In genomic region chr15:77382271-77382850, GRCm38 (mm10) we compare ENCODE assay signal across 21 mouse cellular contexts. TPM values are rescaled to one million over a fixed set of nuclear protein-coding genes. Genes with fewer than 3 reads are reported as not detected.
A peak's percentile ranks its signal among the peaks of the same experiment; 100 is the strongest.
DNase-seq lines count a peak whose midpoint lies in the region; ATAC-seq and TF ChIP-seq lines count a peak whose summit lies in the region.
"Had no signal": no experiment of that assay in that cellular context is flagged by ENCODE, and none has a peak within 500 bp of the region (broad histone marks: within the 10 kb centered on the region; RNA-seq: fewer than 3 reads in every experiment).

No protein-coding gene starts in this region.

- ATAC-seq in kidney, postnatal 0 days (replicated peaks; ENCODE audit: low FRiP score, low read depth): peak; percentile 61; the same call in 1 of the 2 replicates
- ATAC-seq in intestine, embryonic 16.5 days: peak; percentile 91
- ATAC-seq in liver, embryonic 15.5 days (ENCODE audit: insufficient read depth): peak; percentile 56; the same call in 1 of the 2 replicates
- ATAC-seq: midbrain, embryonic 15.5 days had no signal

- H3K9me3 ChIP-seq in kidney, postnatal 0 days (replicated peaks; ENCODE audit: low read length): no peaks in the 10 kb centered on the region
- no peaks in the 10 kb centered on the region for H3K9me3 ChIP-seq in intestine, embryonic 16.5 days (ENCODE audit: control insufficient read depth, low read length)
- no peaks in the 10 kb centered on the region for H3K9me3 ChIP-seq in liver, embryonic 15.5 days (replicated peaks)
- H3K9me3 ChIP-seq: embryonic facial prominence, embryonic 10.5 days; forebrain, embryonic 12.5 days; limb, embryonic 15.5 days; midbrain, embryonic 15.5 days; neural tube, embryonic 15.5 days had no signal

- no peaks in the 10 kb centered on the region for H3K4me1 ChIP-seq in kidney, postnatal 0 days (replicated peaks; ENCODE audit: insufficient read depth, low read length)
- peaks cover 7% of the 10 kb centered on the region for H3K4me1 ChIP-seq in intestine, embryonic 16.5 days (ENCODE audit: control insufficient read depth, insufficient read depth, low read length)
- peaks cover 4% of the 10 kb centered on the region; the same call in 1 of the 2 replicates for H3K4me1 ChIP-seq in liver, embryonic 15.5 days (replicated peaks)
- H3K4me1 ChIP-seq: forebrain, embryonic 12.5 days; limb, embryonic 15.5 days; midbrain, embryonic 15.5 days; neural tube, embryonic 15.5 days had no signal

- no peak for TF ChIP-seq CTCF in kidney, postnatal 0 days (IDR thresholded peaks at IDR 0.05; ENCODE audit: low read depth)

- WGBS in kidney, postnatal 0 days: 90% methylated on average over 11 of the region's 11 CpGs
- WGBS in intestine, embryonic 16.5 days: 66% methylated on average over 11 of the region's 11 CpGs
- WGBS in liver, embryonic 15.5 days (ENCODE audit: insufficient replicate concordance): 56% methylated on average over 11 of the region's 11 CpGs

- H3K27me3 ChIP-seq in kidney, postnatal 0 days (ENCODE audit: insufficient read depth, low read length): no peaks in the 10 kb centered on the region
- no peaks in the 10 kb centered on the region for H3K27me3 ChIP-seq in intestine, embryonic 16.5 days (replicated peaks; ENCODE audit: control insufficient read depth, insufficient read depth, low read length)
- H3K27me3 ChIP-seq in liver, embryonic 15.5 days: no peaks in the 10 kb centered on the region
- H3K27me3 ChIP-seq: forebrain, embryonic 12.5 days; limb, embryonic 15.5 days; midbrain, embryonic 15.5 days; neural tube, embryonic 15.5 days had no signal

- H3K4me3 ChIP-seq in kidney, postnatal 0 days (replicated peaks; ENCODE audit: low read depth, low read length): no peak overlapping the region
- no peak overlapping the region for H3K4me3 ChIP-seq in intestine, embryonic 16.5 days (ENCODE audit: low read length)
- no peak overlapping the region for H3K4me3 ChIP-seq in liver, embryonic 15.5 days (replicated peaks)
- H3K4me3 ChIP-seq: embryonic facial prominence, embryonic 10.5 days; forebrain, embryonic 12.5 days; limb, embryonic 15.5 days; midbrain, embryonic 15.5 days; neural tube, embryonic 15.5 days had no signal

- H3K27ac ChIP-seq in kidney, postnatal 0 days: no peak overlapping the region
- 0 out of 2 replicates have a peak overlapping the region, but pooled peaks have one; percentile 28 for H3K27ac ChIP-seq in intestine, embryonic 16.5 days (ENCODE audit: low read length)
- H3K27ac ChIP-seq in liver, embryonic 15.5 days (replicated peaks): peak overlapping the region; percentile 55; the same call in 1 of the 2 replicates
- H3K27ac ChIP-seq: embryonic facial prominence, embryonic 10.5 days; forebrain, embryonic 12.5 days; limb, embryonic 15.5 days; midbrain, embryonic 15.5 days; neural tube, embryonic 15.5 days had no signal

- no peak overlapping the region for H3K9ac ChIP-seq in kidney, postnatal 0 days (ENCODE audit: low read depth, low read length)
- no peak overlapping the region for H3K9ac ChIP-seq in intestine, embryonic 16.5 days (ENCODE audit: low read depth, low read length)
- H3K9ac ChIP-seq in liver, embryonic 15.5 days: no peak overlapping the region
- H3K9ac ChIP-seq: forebrain, embryonic 12.5 days; limb, embryonic 15.5 days; midbrain, embryonic 15.5 days; neural tube, embryonic 15.5 days had no signal

- H3K36me3 ChIP-seq in kidney, postnatal 0 days (ENCODE audit: insufficient read depth, low read length): no peaks in the 10 kb centered on the region
- H3K36me3 ChIP-seq in intestine, embryonic 16.5 days (ENCODE audit: control insufficient read depth, insufficient read depth, low read length): no peaks in the 10 kb centered on the region
- H3K36me3 ChIP-seq in liver, embryonic 15.5 days (replicated peaks): no peaks in the 10 kb centered on the region
- H3K36me3 ChIP-seq: embryonic facial prominence, embryonic 10.5 days; forebrain, embryonic 12.5 days; limb, embryonic 15.5 days; midbrain, embryonic 15.5 days; neural tube, embryonic 15.5 days had no signal

- no peak for DNase-seq in kidney, postnatal 0 days (ENCODE audit: low spot score)
- no peak for DNase-seq in kidney, postnatal 14 days
- peak; percentile 70 for DNase-seq in yolk sac, embryonic 10.5 days (ENCODE audit: low spot score)
- DNase-seq in gastrocnemius, adult 8-10 months (ENCODE audit: low spot score in 2 of 2): no peak
- no peak for DNase-seq in cerebellum, adult 8-10 months
- DNase-seq: B cell, adult 2 months; cerebellum, adult 18-20 months; gastrocnemius, postnatal 14 days; right cerebral cortex, postnatal 14 days; thymus, postnatal 36 days had no signal

- H3K4me2 ChIP-seq in kidney, postnatal 0 days (ENCODE audit: low read length): no peak overlapping the region
- no peak overlapping the region for H3K4me2 ChIP-seq in intestine, embryonic 16.5 days (ENCODE audit: low read depth, low read length)
- no peak overlapping the region for H3K4me2 ChIP-seq in liver, embryonic 15.5 days
- H3K4me2 ChIP-seq: forebrain, embryonic 12.5 days; limb, embryonic 15.5 days; midbrain, embryonic 15.5 days; neural tube, embryonic 15.5 days had no signal

RNA-seq across cellular contexts. Expression of gene Apol7a, which starts 16.5 kb away (rescaled TPM):
- 0.09 and 0.13 TPM in 2 replicates for polyA plus RNA-seq in kidney, postnatal 0 days (2015; fragmentation: Nextera tagmentation; extraction: Ambion mirVana)
- polyA plus RNA-seq in intestine, embryonic 16.5 days (2015; fragmentation: Nextera tagmentation; extraction: Ambion mirVana): 12.5 and 13.4 TPM in 2 replicates
- polyA plus RNA-seq in liver, embryonic 15.5 days (2015; fragmentation: Nextera tagmentation; extraction: Ambion mirVana): 1.8 and 2.6 TPM in 2 replicates
- total RNA-seq in gastrocnemius, adult 8-10 months (2022): 1 to 10 TPM in 3 of 4 experiments, under 1 TPM in 1; 0.80 to 1.6 (median 1.3) TPM
- total RNA-seq: common myeloid progenitor, adult 5-6 weeks; hematopoietic stem cell, adult 5-6 weeks; megakaryocyte-erythroid progenitor cell, adult 5-6 weeks had no signal
- polyA plus RNA-seq: embryonic facial prominence, embryonic 10.5 days; forebrain, embryonic 12.5 days; midbrain, embryonic 15.5 days; neural tube, embryonic 15.5 days had no signal

RNA-seq across cellular contexts. Expression of gene Apol9a, which starts 28.6 kb away (rescaled TPM):
- 0.33 TPM in 1 of 2 replicates, not detected in the other for polyA plus RNA-seq in kidney, postnatal 0 days (2015; fragmentation: Nextera tagmentation; extraction: Ambion mirVana)
- 0.44 and 0.55 TPM in 2 replicates for polyA plus RNA-seq in intestine, embryonic 16.5 days (2015; fragmentation: Nextera tagmentation; extraction: Ambion mirVana)
- polyA plus RNA-seq in liver, embryonic 15.5 days (2015; fragmentation: Nextera tagmentation; extraction: Ambion mirVana): 0.07 TPM in 1 of 2 replicates, not detected in the other
- under 1 TPM in 1 of 4 experiments, not detected in 3; 0.18 TPM for total RNA-seq in gastrocnemius, adult 8-10 months (2022)
- total RNA-seq: common myeloid progenitor, adult 5-6 weeks; gastrocnemius, postnatal 14 days; hematopoietic stem cell, adult 5-6 weeks; left cerebral cortex, adult 18-20 months had no signal
- polyA plus RNA-seq: embryonic facial prominence, embryonic 10.5 days; forebrain, embryonic 12.5 days; limb, embryonic 15.5 days had no signal
